Mouse (Mus musculus) limb, embryonic 14.5 days (tissue): ENCODE results near the gene Gm45062. TPM values are rescaled to one million over a fixed set of nuclear protein-coding genes. Genes with fewer than 3 reads are reported as not detected.

Source experiments
- ATAC-seq: fragments of 200-750 bp; cut with Nextera tagmentation; 2 replicates; pipeline ENCODE4 v1.8.0; 2017; ENCODE audit warnings: low read depth, moderate number of reproducible peaks, moderate TSS enrichment; ENCODE audit not compliant: low FRiP score
- DNase-seq: peaks from one replicate; pipeline ENCODE4 v3.0.0-alpha.2; 2015; ENCODE audit warnings: low spot score
- H3K27ac ChIP-seq: fragments of 300-500 bp; sonication (generic); replicated peaks from 2 replicates; pipeline ENCODE4 v1.5.1; 2014; ENCODE audit warnings: low read depth, mild to moderate bottlenecking, low read length, moderate library complexity, mixed read lengths
- H3K27me3 ChIP-seq: fragments of 300-500 bp; sonication (generic); 2 replicates; pipeline ENCODE4 v1.6.1; 2014; ENCODE audit warnings: low read length, mixed read lengths; ENCODE audit not compliant: control insufficient read depth, insufficient read depth
- H3K36me3 ChIP-seq: fragments of 300-500 bp; sonication (generic); 2 replicates; pipeline ENCODE4 v1.6.1; 2014; ENCODE audit warnings: mild to moderate bottlenecking, low read length, moderate library complexity, mixed read lengths; ENCODE audit not compliant: control insufficient read depth, insufficient read depth
- H3K4me1 ChIP-seq: fragments of 300-500 bp; sonication (generic); 2 replicates; pipeline ENCODE4 v1.6.1; 2014; ENCODE audit warnings: antibody characterized with exemption, low read length, mixed read lengths; ENCODE audit not compliant: control insufficient read depth, insufficient read depth
- H3K4me2 ChIP-seq: fragments of 300-500 bp; sonication (generic); replicated peaks from 2 replicates; pipeline ENCODE4 v1.6.1; 2014; ENCODE audit warnings: low read depth, mild to moderate bottlenecking, low read length, moderate library complexity; ENCODE audit not compliant: severe bottlenecking
- H3K4me3 ChIP-seq: fragments of 300-500 bp; sonication (generic); replicated peaks from 2 replicates; pipeline ENCODE4 v1.5.1; 2014; ENCODE audit warnings: low read length
- H3K9ac ChIP-seq: fragments of 300-500 bp; sonication (generic); 2 replicates; pipeline ENCODE4 v1.6.1; 2014; ENCODE audit warnings: mild to moderate bottlenecking, low read depth, low read length, moderate library complexity; ENCODE audit not compliant: severe bottlenecking
- H3K9me3 ChIP-seq: fragments of 300-500 bp; sonication (generic); 2 replicates; pipeline ENCODE4 v1.6.1; 2016; ENCODE audit warnings: low read length; ENCODE audit not compliant: control insufficient read depth
- POLR2A ChIP-seq: fragments of 200-500 bp; IDR thresholded peaks from 2 replicates; pipeline ENCODE4 v1.8.0; 2012; ENCODE audit warnings: inconsistent platforms, mild to moderate bottlenecking, moderate library complexity, borderline replicate concordance; ENCODE audit not compliant: insufficient read depth, insufficient read length; ENCODE audit errors: extremely low read depth
- WGBS: fragments of 180-500 bp; shearing (Covaris S2); extraction: QIAGEN DNeasy Blood & Tissue Kit; methylation state at CpG from one replicate; pipeline ENCODE4 v1.1.7; 2014; 5-methylcytosine and 5-hydroxymethylcytosine counted together
- polyA plus RNA-seq, 2 experiments: library from polyadenylated mRNA; depleted of rRNA in 1 of 2; stranded (reverse) in 1 of 2; unstranded in 1 of 2; fragments of >200 nt; fragmentation: Nextera tagmentation in 1 of 2; extraction: Ambion mirVana in 1 of 2; gene quantifications; 2 replicates each; pipeline versions ENCODE4 v1.2.1 to v1.2.3; 2012 to 2014

Gene Gm45062
- polyA plus RNA-seq, 2 experiments = 8.7 to 14.7 TPM

DNA sequence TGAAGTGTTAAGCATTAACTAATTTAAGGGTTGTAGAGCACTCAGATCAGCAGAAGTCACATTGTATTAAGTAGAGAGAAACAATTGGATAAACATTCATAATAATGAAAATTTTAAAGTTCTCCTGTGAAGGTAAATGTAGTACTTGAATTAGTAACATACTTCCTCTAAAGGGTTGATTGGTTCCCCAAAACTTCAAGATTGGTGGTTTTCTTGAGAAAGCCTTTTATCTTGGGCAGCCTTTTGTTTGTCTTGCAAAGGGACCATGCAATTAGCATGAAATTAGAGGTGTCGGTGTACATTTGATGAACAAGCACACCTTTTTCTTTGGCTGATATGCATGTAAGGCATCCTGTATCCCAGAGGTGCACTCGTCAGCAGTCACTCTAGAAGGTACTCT, 131.7 kb downstream of the Gm45062 start:
- ATAC-seq = no peak
- no peaks in the 10 kb centered on the region for H3K27me3 ChIP-seq
- WGBS = 84% methylated on average over 2 of the region's 2 CpGs

DNA sequence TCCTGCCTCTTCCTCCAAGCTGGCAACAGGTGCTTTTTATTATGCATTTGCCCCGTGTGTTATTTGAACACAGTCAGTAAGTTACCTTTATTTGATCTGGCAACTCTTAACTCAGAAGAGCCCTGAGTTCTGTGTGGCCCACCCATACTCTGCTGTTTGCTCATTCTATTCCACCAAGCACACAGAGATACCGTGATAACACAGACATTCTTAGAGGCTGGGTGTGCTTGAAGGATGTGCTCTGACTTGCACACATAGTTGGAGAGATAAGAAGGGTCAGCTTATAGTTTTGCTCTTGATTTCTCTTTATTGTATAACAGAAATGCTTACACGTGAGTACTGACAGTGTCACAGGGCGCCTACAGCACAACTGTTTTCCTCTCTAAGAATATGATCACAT, 133.8 kb downstream of the Gm45062 start:
- Histone ChIP-seq H3K4me2 (no peak overlapping the region), H3K27me3 (no peaks in the 10 kb centered on the region), H3K9me3 (no peaks in the 10 kb centered on the region), H3K27ac (no peak overlapping the region), H3K36me3 (no peaks in the 10 kb centered on the region), H3K9ac (no peak overlapping the region), H3K4me3 (no peak overlapping the region), H3K4me1 (no peaks in the 10 kb centered on the region)
- ATAC-seq = no peak
- WGBS = 64% methylated on average over 4 of the region's 4 CpGs
- TF ChIP-seq POLR2A = no peak
- no peak for DNase-seq

More for the DNA sequence above, 131.7 kb downstream of the Gm45062 start:
- H3K4me1 ChIP-seq = no peaks in the 10 kb centered on the region
- H3K36me3 ChIP-seq = no peaks in the 10 kb centered on the region
- H3K27ac ChIP-seq = no peak overlapping the region
- no peak for DNase-seq
- H3K9ac ChIP-seq = no peak overlapping the region
- TF ChIP-seq POLR2A = no peak
- H3K9me3 ChIP-seq = no peaks in the 10 kb centered on the region
- H3K4me2 ChIP-seq = no peak overlapping the region
- no peak overlapping the region for H3K4me3 ChIP-seq

DNA sequence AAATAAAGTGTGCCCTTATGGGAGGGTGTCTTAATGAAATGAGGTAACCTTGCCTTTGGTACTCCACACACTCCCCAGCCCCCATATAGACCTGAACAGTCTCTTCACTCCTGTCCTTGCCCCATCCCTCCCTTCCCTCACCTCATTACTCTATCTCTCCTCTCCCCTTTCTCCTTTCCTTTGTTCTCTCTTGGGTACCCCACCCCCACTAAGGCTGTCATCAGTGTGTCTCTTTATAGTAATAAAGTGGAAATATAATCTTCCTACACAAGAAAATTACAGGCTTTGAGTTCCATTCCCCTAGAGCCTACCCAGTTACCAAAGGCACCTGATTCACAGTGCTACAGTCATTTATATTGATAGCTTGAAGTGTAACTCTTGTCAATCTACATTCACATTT, 134.8 kb downstream of the Gm45062 start:
- Histone ChIP-seq H3K9ac (no peak overlapping the region), H3K4me2 (no peak overlapping the region), H3K4me1 (no peaks in the 10 kb centered on the region), H3K27ac (no peak overlapping the region), H3K36me3 (no peaks in the 10 kb centered on the region), H3K4me3 (no peak overlapping the region), H3K9me3 (no peaks in the 10 kb centered on the region), H3K27me3 (no peaks in the 10 kb centered on the region)
- DNase-seq (no peak), ATAC-seq (no peak)
- TF ChIP-seq POLR2A = no peak

DNA sequence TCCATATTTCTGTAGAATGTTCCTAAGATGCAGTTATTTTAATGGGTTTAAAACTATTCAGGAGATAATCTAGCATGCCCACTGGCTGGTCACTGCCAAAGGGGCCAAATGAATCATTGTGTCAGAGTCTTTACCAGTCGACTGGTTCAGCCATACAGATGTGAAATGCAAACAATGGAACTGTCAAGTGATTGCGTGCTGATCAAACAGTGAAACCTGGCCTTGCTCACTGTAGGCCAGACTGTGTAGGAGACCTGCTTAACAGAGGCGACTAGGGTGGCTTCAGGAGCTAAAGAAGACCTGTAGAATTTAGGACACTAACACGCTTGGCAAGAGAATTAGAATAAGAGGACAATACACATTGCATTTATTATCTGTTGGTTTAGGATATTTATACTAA, 135.8 kb downstream of the Gm45062 start:
- ATAC-seq = no peak
- Histone ChIP-seq H3K4me2 (no peak overlapping the region), H3K9me3 (no peaks in the 10 kb centered on the region), H3K4me3 (no peak overlapping the region), H3K9ac (no peak overlapping the region), H3K4me1 (no peaks in the 10 kb centered on the region), H3K27me3 (no peaks in the 10 kb centered on the region), H3K27ac (no peak overlapping the region), H3K36me3 (no peaks in the 10 kb centered on the region)
- DNase-seq = no peak
- TF ChIP-seq POLR2A = no peak
- WGBS = 51% methylated on average over 4 of the region's 4 CpGs

DNA sequence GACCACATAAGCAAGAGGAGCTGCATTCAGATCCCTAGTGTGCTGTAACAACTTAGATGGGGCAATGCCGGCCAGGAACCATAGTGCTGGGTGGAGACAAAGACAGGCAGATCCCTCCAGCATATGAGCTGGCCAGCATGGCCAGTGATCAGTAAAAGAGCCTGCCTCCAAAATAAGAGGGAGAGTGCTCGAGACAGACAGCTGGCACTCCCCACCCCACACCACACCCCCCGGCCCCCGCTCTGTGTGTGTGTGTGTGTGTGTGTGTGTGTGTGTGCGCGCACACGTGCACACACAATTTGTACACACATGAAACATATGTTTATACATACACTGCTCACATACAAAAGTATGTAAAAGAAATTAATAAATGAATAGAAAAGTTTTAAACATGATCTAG, 138.0 kb downstream of the Gm45062 start:
- H3K9ac ChIP-seq = no peak overlapping the region
- no peaks in the 10 kb centered on the region for H3K27me3 ChIP-seq
- H3K27ac ChIP-seq = no peak overlapping the region
- H3K4me2 ChIP-seq = no peak overlapping the region
- TF ChIP-seq POLR2A = no peak
- ATAC-seq (no peak), DNase-seq (no peak)
- H3K4me1 ChIP-seq = no peaks in the 10 kb centered on the region
- 80% methylated on average over 7 of the region's 7 CpGs for WGBS
- no peaks in the 10 kb centered on the region for H3K9me3 ChIP-seq
- no peaks in the 10 kb centered on the region for H3K36me3 ChIP-seq
- no peak overlapping the region for H3K4me3 ChIP-seq

DNA sequence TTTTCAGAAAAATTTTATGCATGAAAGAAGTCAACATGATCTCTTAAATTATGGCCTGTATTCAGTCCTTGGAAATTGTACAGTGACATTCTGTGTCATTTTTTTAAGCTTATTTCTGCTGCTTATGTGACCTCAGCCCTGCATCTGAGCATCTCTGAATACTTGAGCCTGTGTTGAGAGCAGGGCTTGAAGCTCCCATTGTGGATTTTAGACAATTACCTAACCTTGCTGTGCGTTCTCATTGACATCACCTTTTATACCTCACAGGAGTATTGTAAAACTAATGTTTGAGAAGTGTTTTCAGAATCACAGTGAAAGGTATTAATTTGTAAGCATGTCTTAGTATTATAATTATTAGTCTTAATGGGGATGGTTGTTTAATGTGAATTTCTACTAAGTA, 140.5 kb downstream of the Gm45062 start:
- DNase-seq (no peak), ATAC-seq (no peak)
- no peaks in the 10 kb centered on the region for H3K4me1 ChIP-seq
- H3K27me3 ChIP-seq = no peaks in the 10 kb centered on the region
- no peak overlapping the region for H3K9ac ChIP-seq
- no peaks in the 10 kb centered on the region for H3K36me3 ChIP-seq
- H3K4me2 ChIP-seq = no peak overlapping the region
- H3K4me3 ChIP-seq = no peak overlapping the region
- no peaks in the 10 kb centered on the region for H3K9me3 ChIP-seq
- TF ChIP-seq POLR2A = no peak
- 60% methylated on average over 1 of the region's 1 CpGs for WGBS
- H3K27ac ChIP-seq = no peak overlapping the region
